Mouse (Mus musculus) heart, postnatal 25 days (tissue): Measurements from ENCODE around the gene Wdr75. TPM values are rescaled to one million over a fixed set of nuclear protein-coding genes. Genes with fewer than 3 reads are reported as not detected.

Experiments used
- DNase-seq: peaks from one replicate; pipeline ENCODE4 v3.0.0; 2022; ENCODE audit warnings: low spot score
- intact Hi-C: fragments of 180-260 bp; cut with DNase I; formaldehyde crosslinking; loops from one replicate; pipeline ENCODE4 v1.15.1; 2025
- total RNA-seq, 2 experiments: library from RNA; stranded (reverse); gene quantifications; 2 replicates each; pipeline ENCODE4 v1.2.3; 2021

Gene Wdr75
- 10 to 100 TPM; 17.1 to 18.9 TPM for total RNA-seq

DNA sequence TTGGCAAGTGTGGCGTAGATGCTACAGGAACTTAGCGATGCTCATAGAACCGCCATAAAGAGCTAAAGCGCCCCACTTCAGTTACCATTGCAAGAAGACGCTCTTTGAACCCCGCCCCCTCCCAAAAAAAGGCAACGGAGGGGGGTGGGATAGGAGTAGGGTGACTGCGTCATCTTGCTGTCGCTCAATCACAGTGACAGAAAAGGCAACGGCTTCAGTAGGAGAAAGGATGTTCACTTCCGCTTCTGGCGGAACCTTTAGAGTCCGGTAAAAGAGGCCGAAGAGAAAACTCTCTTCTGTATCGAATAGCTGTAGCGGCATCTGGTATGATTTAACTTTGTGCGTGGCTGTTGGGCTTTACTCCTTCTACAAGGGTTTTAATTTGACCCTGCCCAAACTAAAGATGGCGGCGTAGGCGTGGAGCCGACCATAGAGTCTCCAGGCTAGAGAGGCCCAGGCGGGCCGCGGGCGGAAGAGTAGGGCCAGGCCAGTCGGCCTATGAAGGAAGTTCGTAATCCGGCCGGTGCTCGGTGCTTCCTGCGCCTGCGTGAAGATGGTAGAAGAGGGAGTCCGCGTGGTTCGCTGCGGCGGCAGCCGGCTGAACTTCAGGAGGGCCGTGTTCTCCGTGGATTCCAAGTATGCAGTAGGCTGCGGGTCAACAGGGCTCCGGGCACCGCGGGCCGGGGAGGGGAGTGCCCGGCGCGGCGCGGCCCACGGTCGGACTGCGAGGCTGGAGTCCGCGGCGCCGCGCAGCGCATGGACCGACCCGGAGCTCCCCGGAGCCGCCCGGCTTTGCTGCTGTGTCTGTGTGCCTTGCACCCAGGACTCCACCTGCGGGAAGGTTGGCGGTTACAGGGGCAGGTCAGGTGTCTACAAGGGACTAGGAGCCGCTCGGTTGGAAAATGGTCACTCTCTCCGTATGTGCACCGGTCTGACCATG is at the start of gene Wdr75:
TSS of gene Wdr75 (plus strand) at position 198 of the 940 bp plus-strand sequence.
- intact Hi-C loops, result no loop called here
- peak; percentile 90 for DNase-seq

DNA sequence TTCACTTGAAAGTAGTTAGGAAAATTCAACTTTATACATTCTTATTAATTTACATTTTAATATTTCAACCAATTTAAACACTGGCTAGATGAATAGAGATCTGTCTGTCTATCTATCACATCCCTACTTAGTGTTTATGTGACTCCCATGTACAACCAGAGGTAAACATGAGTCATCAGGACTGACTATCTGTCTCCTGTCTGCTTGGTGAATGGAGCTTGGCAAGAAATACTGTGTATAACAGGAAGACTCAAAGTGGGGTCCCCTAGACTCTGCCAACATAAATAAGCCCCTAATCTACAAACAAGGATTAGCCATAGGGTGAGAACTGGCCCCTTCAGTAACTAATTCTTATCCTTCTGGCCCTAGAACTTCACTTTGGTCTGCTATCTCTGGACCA is 39.1 kb upstream of the Wdr75 start:
- DNase-seq, result no peak
- intact Hi-C loops, result no loop called here

- no peak for DNase-seq
- intact Hi-C loops, result no loop called here
Observed at GRCm38 (mm10) chr1:45756707-45757106, 38.3 kb upstream of the Wdr75 start.

DNA sequence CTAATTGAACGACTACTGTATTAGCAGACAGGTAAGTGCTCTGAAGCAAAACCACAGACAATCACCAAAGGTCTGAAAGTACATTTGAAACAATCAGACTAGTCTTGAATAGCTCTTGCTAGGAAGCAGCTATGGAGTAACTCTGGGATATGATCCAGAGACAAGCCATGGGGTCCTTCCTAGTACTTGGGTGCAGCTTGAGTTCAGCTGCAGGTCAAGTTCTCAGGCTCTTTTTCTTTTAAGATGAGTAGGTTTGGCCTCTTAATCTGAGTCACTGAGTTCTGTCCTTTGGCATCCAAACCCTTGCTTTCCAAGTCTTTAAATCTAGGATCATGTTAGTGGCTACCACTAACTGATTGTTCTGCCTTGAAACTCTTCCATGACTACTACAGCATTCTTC is 37.0 kb upstream of the Wdr75 start:
- intact Hi-C loops, result no loop called here
- no peak for DNase-seq

- no peak for DNase-seq
- intact Hi-C loops, result loop anchor here (10.0 kb wide), 3 partner anchors 136 to 1206 kb away; partner anchors contain the start of genes Col3a1 and Gulp1
Observed at GRCm38 (mm10) chr1:45760667-45761467, 34.1 kb upstream of the Wdr75 start.

DNA sequence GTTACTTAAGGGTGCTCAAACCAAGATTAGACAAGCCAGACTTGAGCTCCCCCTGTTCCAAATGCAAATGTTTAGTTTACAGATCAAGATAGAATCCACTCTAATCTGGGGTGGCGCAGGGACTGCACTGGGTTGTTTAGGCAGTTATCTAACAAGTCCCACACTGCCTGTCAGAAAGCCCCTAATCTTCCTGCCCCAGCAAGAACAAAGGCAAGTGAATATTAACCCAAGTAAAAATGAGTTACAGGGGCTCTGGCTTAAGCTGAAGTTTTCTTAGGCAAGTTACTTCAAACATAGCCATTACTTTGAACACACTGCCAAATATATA is 33.5 kb upstream of the Wdr75 start:
- intact Hi-C loops, result loop anchor here (10.0 kb wide), 3 partner anchors 137 to 1207 kb away; partner anchors contain the start of genes Col3a1 and Gulp1
- no peak for DNase-seq

DNA sequence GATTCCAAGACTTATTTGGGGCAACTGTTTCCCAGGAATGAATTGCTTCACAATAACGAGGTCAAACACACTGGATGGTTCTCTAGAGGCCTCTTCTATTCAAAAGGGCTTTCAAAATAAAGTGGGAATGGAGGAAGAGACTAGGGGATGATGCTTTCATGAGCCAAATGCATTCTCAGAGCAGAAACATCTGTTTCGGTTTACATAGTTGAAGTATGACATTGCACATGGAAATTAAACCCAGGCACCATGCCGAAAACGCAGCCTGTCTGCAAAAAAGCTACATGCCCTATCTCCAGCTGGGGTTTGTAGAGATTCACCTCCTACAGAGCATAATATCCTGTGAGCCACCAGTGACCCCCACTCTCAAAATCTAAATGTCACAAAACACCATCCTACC is 29.3 kb upstream of the Wdr75 start:
- intact Hi-C loops, result loop anchor here (2.0 to 10.0 kb wide), 6 partner anchors 141 to 1538 kb away; partner anchors contain the start of genes Col3a1 and Gulp1
- peak; percentile 46 for DNase-seq

DNA sequence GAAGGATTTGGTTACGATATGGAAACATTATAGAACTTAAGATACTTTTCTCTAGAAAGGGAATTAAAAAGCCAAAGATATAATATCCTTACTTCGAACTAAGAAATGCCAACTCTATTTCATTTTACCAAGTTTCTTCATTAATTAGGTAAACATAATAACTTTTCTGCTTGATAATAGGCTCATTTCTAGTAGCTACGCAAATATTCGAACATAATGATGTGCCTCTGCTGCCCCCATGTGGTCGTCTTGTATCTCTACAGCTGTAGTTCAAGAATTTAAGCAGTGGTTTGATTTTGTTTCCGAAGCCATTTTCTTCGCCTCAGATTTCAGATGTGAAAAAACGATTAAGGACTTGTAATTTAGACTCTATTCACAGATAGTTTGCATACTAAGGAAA is 28.8 kb upstream of the Wdr75 start:
- intact Hi-C loops, result loop anchor here (2.0 to 10.0 kb wide), 6 partner anchors 141 to 1539 kb away; partner anchors contain the start of genes Col3a1 and Gulp1
- peak; percentile 9 for DNase-seq

DNA sequence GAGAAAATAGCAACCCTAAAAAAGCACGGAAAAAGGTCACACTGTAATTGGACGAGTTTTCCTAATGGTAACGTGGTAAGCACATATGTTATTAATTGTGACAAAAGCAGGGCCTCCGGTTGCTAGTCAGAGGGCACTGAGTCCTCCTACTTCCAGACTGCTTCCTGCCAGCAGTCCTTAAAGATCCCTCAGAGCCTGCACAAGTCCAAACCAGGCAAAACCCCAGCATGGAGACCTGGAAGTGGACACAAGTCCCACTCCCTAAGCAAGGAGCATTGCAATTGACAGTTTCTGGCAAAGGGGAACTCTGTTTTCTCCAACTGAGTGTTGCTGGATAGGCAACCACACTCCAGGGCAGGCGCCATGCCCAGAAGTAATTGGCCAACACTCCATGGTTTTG is 27.4 kb upstream of the Wdr75 start:
- DNase-seq, result peak; percentile 7
- intact Hi-C loops, result loop anchor here (2.0 to 10.0 kb wide), 6 partner anchors 143 to 1540 kb away; partner anchors contain the start of genes Col3a1 and Gulp1

DNA sequence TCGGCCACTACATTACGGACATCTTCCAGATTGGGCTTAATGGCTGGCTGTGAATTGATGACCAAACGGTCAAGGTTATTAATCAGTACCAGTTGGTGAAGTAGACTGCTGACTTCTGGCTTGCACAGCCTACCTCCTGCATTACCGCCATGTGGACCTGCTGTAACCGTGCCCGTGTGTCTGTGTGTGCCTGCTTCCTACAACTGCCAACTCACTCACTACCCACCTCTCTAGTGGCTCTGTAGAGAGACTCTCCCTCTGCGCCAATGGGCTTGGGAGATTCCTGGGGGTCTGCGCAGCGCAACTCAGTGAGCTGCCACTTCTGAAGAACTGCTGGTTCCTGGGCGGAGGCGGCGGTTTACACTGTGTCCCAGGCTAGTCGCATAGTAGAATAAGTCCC is 25.6 kb upstream of the Wdr75 start:
- no peak for DNase-seq
- intact Hi-C loops, result loop anchor here (5.0 to 10.0 kb wide), 5 partner anchors 145 to 1542 kb away; partner anchors contain the start of genes Col3a1 and Gulp1

DNA sequence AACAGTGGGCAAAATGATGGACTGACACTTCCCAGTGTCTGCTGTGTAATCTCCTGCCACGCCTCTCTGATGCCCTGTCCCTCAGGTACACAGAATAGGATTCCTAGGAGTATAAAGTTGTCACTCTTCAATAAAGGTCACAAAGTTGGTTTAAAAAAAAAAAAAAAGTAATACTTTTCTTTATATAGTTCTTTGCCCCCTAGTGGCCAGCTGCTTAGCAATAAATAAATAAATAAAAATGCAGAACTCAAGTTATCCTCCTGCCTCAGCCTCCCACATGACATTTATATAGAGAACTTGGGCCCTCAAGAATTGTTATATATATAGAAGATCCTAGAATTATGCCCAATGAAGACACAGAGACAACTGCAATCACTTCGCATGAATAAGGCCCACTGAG is 24.9 kb upstream of the Wdr75 start:
- intact Hi-C loops, result no loop called here
- DNase-seq, result no peak

DNA sequence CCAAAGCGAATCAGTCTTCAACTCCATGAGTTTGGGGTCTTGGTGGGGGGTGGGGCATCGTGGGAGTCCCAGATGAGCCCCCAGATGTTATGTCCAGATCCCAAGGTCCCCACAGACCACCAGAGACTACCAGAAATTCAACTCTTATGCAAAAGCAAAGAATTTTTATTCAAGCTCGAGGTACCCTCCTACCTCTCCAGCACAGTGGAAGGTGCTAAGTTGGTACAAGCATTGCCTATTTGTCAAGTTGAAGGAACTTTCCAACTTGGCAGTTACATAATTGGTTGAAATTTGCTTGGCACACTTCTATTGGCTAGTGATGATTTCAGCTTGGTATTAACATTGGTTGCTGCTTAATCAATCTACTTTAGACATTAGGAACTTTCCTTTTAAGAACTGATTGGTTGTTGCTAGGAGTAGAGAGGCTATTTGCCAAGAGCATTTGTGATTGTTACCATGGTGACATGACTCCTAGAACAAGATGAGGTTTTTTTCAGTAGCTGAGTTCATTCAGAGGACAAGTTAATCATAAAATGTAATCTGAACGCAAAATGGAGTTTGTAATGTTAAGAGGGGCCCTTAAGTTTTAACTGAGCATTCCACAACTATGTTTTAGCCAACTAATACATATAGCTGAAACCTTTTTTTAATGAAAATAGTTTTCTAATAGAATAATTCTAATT is 14.2 kb upstream of the Wdr75 start:
- DNase-seq, result no peak

DNA sequence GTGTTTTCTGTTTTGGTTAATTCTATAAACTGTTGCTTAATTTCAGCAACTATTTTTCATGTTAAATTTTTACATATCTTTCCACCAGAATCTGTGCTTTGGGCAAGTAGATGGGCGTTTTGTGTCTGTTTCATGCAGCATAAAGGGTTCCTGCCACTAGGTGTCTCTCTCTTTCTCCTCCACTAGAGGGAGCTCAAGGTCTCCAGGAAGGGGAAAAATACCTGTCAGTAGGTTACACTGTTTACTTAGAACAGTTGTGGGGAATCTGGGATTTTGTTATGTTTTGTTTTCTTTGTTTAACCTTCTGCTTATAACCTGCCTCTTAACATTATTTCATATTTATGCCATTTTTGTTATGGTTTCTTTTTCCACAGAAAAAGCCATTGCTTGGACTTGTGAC is 21.9 kb downstream of the Wdr75 start:
- intact Hi-C loops, result loop anchor here (2.0 kb wide), 1 partner anchor 206 kb away; no protein-coding TSS in a partner anchor
- no peak for DNase-seq

More for the DNA sequence above, 14.2 kb upstream of the Wdr75 start:
- intact Hi-C loops, result no loop called here

DNA sequence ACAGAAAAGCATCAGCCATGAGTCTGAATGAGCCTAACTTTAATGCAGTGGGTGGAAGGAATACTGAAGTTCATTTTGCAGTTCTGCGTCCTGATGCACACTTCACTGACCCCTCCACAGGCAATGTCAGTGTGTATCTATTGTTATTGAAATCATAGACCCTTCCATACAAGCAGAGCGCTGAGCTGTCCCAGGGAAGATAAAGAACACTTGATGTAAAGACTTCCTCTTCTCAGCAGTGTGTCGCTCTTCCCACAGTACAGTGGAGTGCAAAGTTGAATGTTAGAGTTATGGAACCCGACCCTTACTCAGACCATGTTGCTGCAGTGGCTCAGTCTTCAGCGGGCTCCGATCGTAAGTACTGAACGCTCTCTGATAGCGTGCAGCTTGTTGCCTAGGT is 23.6 kb downstream of the Wdr75 start:
- intact Hi-C loops, result no loop called here
- no peak for DNase-seq

DNA sequence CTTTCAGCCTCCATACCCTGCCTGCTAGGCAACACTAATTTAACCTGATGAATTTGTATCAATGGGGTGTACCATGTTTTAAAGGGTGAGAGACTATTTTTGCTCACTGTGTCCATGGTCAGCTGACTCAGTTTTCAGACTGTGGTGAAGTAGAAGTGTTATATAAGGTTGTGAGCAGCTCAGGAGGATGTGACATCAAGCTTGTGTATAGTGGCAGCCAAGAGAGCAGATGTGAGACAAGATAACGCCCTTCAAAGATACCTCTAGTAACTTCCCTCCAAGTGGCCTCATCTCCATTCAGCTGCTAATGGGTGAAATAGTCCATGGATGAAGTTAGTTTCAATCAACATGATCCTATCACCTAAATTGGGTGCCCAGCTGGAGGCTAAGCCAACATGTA is 29.5 kb downstream of the Wdr75 start:
- intact Hi-C loops, result loop anchor here (2.0 kb wide), 2 partner anchors 104 to 124 kb away; no protein-coding TSS in a partner anchor
- DNase-seq, result no peak

DNA sequence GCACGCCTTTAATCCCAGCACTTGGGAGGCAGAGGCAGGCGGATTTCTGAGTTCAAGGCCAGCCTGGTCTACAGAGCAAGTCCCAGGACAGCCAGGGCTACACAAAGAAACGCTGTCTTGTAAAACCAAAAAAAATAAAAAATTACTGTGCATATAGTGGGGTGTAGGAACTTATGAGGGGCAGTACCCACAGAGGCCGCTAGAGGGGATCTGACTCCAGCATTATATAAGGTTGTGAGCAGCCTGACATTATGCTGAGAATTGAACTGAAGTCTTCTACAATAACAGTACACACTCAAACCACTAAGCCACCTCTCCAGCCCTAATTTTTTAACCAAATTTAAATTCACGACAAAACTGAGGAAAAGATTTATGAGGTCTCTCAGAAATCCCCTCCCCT is 30.2 kb downstream of the Wdr75 start:
- intact Hi-C loops, result loop anchor here (1.0 to 5.0 kb wide), 5 partner anchors 37 to 193 kb away; no protein-coding TSS in a partner anchor
- DNase-seq, result peak; percentile 10

GRCm38 (mm10) chr1:45825630-45826029 is 30.7 kb downstream of the Wdr75 start:
- intact Hi-C loops, result loop anchor here (1.0 to 5.0 kb wide), 5 partner anchors 37 to 193 kb away; no protein-coding TSS in a partner anchor
- DNase-seq, result no peak

GRCm38 (mm10) chr1:45826148-45826547 is 31.2 kb downstream of the Wdr75 start:
- no peak for DNase-seq
- intact Hi-C loops, result loop anchor here (5.0 kb wide), 2 partner anchors 36 to 81 kb away; no protein-coding TSS in a partner anchor

DNA sequence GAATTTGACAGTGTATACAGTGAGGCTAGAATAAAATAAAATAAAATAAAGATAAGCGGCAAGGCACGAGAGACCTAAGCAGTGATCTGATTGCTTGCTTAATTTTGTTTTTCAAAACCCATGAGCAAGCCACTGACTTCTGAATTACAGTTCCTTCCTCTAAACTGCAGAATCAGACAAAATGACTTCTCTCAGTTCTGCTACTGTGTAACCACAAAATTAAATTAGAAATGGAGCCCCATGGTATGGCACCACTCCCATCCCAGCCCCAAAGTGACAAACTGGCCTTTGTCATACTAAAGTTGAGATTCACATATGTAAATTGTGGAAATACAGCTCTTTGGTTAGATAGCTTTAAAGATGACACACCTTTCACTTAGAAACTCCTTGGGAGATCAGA is 31.8 kb downstream of the Wdr75 start:
- intact Hi-C loops, result loop anchor here (5.0 kb wide), 2 partner anchors 36 to 81 kb away; no protein-coding TSS in a partner anchor
- no peak for DNase-seq
